ENCODE assay signal across 20 mouse cellular contexts in genomic region chr13:111791596-111791995, GRCm38 (mm10). TPM values are rescaled to one million over a fixed set of nuclear protein-coding genes. Genes with fewer than 3 reads are reported as not detected.
DNase-seq lines count a peak whose midpoint lies in the region; ATAC-seq and TF ChIP-seq lines count a peak whose summit lies in the region.
"Had no signal": no experiment of that assay in that cellular context is flagged by ENCODE, and none has a peak within 500 bp of the region (broad histone marks: within the 10 kb centered on the region; RNA-seq: fewer than 3 reads in every experiment).

No protein-coding gene starts in this region.

- DNase-seq in forebrain, embryonic 10.5 days (ENCODE audit: extremely low spot score, low spot score) = no peak
- no peak for DNase-seq in liver, postnatal 0 days
- DNase-seq in lung, postnatal 0 days (ENCODE audit: low spot score) = no peak
- no peak for DNase-seq in lung, postnatal 10 days
- DNase-seq: adrenal gland, postnatal 10 days; B cell, adult 2 months; cerebellum, adult 11 months; cerebellum, adult 8-10 months; embryo, embryonic 11 days; forebrain, postnatal 0 days; gastrocnemius, postnatal 14 days had no signal

- H3K27me3 ChIP-seq in forebrain, embryonic 10.5 days (ENCODE audit: poor library complexity, severe bottlenecking) = no peaks in the 10 kb centered on the region
- H3K27me3 ChIP-seq in forebrain, embryonic 16.5 days (replicated peaks; ENCODE audit: control insufficient read depth, insufficient read depth, low read length) = no peaks in the 10 kb centered on the region
- H3K27me3 ChIP-seq in liver, postnatal 0 days (ENCODE audit: insufficient read depth, low read length) = no peaks in the 10 kb centered on the region
- H3K27me3 ChIP-seq in liver, embryonic 12.5 days (replicated peaks) = no peaks in the 10 kb centered on the region
- no peaks in the 10 kb centered on the region for H3K27me3 ChIP-seq in lung, postnatal 0 days (replicated peaks; ENCODE audit: insufficient read depth, low read length)
- H3K27me3 ChIP-seq: embryonic facial prominence, embryonic 15.5 days; forebrain, embryonic 12.5 days; heart, embryonic 12.5 days had no signal

- ATAC-seq in forebrain, embryonic 16.5 days = no peak
- no peak for ATAC-seq in liver, postnatal 0 days
- ATAC-seq in liver, embryonic 12.5 days = no peak
- ATAC-seq in lung, postnatal 0 days = no peak
- no peak for ATAC-seq in erythroid progenitor cell, adult 5-6 weeks (replicated peaks; ENCODE audit: low FRiP score, poor library complexity, severe bottlenecking)
- ATAC-seq: CD4-positive, CD25-positive, alpha-beta regulatory T cell, adult 4 months; forebrain, postnatal 0 days had no signal

- H3K36me3 ChIP-seq in forebrain, embryonic 10.5 days (replicated peaks) = no peaks in the 10 kb centered on the region
- no peaks in the 10 kb centered on the region for H3K36me3 ChIP-seq in forebrain, embryonic 16.5 days (ENCODE audit: control insufficient read depth, insufficient read depth)
- H3K36me3 ChIP-seq in liver, postnatal 0 days (replicated peaks; ENCODE audit: insufficient read depth, low read length) = peaks cover 8% of the 10 kb centered on the region
- peaks cover 24% of the 10 kb centered on the region for H3K36me3 ChIP-seq in liver, embryonic 12.5 days
- H3K36me3 ChIP-seq in lung, postnatal 0 days (ENCODE audit: insufficient read depth, low read length) = no peaks in the 10 kb centered on the region
- H3K36me3 ChIP-seq: embryonic facial prominence, embryonic 15.5 days; forebrain, embryonic 12.5 days; heart, embryonic 12.5 days; hindbrain, embryonic 10.5 days had no signal

- H3K27ac ChIP-seq in forebrain, embryonic 10.5 days = 0 out of 2 replicates have a peak overlapping the region, but pooled peaks have one; percentile 26
- H3K27ac ChIP-seq in forebrain, embryonic 16.5 days (ENCODE audit: low read length) = no peak overlapping the region
- H3K27ac ChIP-seq in liver, postnatal 0 days (ENCODE audit: low read depth) = no peak overlapping the region
- no peak overlapping the region for H3K27ac ChIP-seq in liver, embryonic 12.5 days
- H3K27ac ChIP-seq in lung, postnatal 0 days (ENCODE audit: low read length) = peak overlapping the region; percentile 15; the same call in 1 of the 2 replicates
- H3K27ac ChIP-seq: embryonic facial prominence, embryonic 15.5 days; forebrain, embryonic 12.5 days; hindbrain, embryonic 10.5 days had no signal

- H3K9me3 ChIP-seq in forebrain, embryonic 10.5 days = no peaks in the 10 kb centered on the region
- H3K9me3 ChIP-seq in forebrain, embryonic 16.5 days (ENCODE audit: control insufficient read depth, low read length) = no peaks in the 10 kb centered on the region
- H3K9me3 ChIP-seq in liver, postnatal 0 days (ENCODE audit: low read length) = no peaks in the 10 kb centered on the region
- H3K9me3 ChIP-seq in liver, embryonic 12.5 days (replicated peaks) = no peaks in the 10 kb centered on the region
- H3K9me3 ChIP-seq in lung, postnatal 0 days (ENCODE audit: low read length) = no peaks in the 10 kb centered on the region
- H3K9me3 ChIP-seq: embryonic facial prominence, embryonic 15.5 days; forebrain, embryonic 12.5 days; heart, embryonic 12.5 days; hindbrain, embryonic 10.5 days had no signal

- peaks cover 76% of the 10 kb centered on the region for H3K4me1 ChIP-seq in forebrain, embryonic 10.5 days
- peaks cover 27% of the 10 kb centered on the region for H3K4me1 ChIP-seq in forebrain, embryonic 16.5 days (replicated peaks; ENCODE audit: control insufficient read depth, insufficient read depth, low read length)
- peaks cover 62% of the 10 kb centered on the region for H3K4me1 ChIP-seq in liver, postnatal 0 days (ENCODE audit: insufficient read depth)
- H3K4me1 ChIP-seq in liver, embryonic 12.5 days = peaks cover 70% of the 10 kb centered on the region
- peaks cover 41% of the 10 kb centered on the region for H3K4me1 ChIP-seq in lung, postnatal 0 days (ENCODE audit: insufficient read depth, low read depth, low read length)

- no peak overlapping the region for H3K9ac ChIP-seq in forebrain, embryonic 16.5 days (replicated peaks; ENCODE audit: low read depth, low read length)
- H3K9ac ChIP-seq in liver, postnatal 0 days (replicated peaks) = peak overlapping the region; percentile 18; the same call in 1 of the 2 replicates
- no peak overlapping the region for H3K9ac ChIP-seq in liver, embryonic 12.5 days
- no peak overlapping the region for H3K9ac ChIP-seq in lung, postnatal 0 days (replicated peaks; ENCODE audit: low read depth)
- H3K9ac ChIP-seq: embryonic facial prominence, embryonic 15.5 days; forebrain, embryonic 12.5 days; forebrain, postnatal 0 days; heart, embryonic 12.5 days had no signal

- no peak overlapping the region for H3K4me2 ChIP-seq in forebrain, embryonic 16.5 days (ENCODE audit: low read length)
- H3K4me2 ChIP-seq in liver, postnatal 0 days (ENCODE audit: low read depth, low read length) = no peak overlapping the region
- no peak overlapping the region for H3K4me2 ChIP-seq in liver, embryonic 12.5 days
- no peak overlapping the region for H3K4me2 ChIP-seq in lung, postnatal 0 days (replicated peaks; ENCODE audit: low read depth, low read length)
- H3K4me2 ChIP-seq: embryonic facial prominence, embryonic 15.5 days; forebrain, embryonic 12.5 days; heart, embryonic 12.5 days had no signal

- no peak overlapping the region for H3K4me3 ChIP-seq in forebrain, embryonic 10.5 days
- H3K4me3 ChIP-seq in forebrain, embryonic 16.5 days (replicated peaks; ENCODE audit: low read length) = no peak overlapping the region
- H3K4me3 ChIP-seq in liver, postnatal 0 days (ENCODE audit: low read depth, low read length) = no peak overlapping the region
- H3K4me3 ChIP-seq in liver, embryonic 12.5 days = no peak overlapping the region
- no peak overlapping the region for H3K4me3 ChIP-seq in lung, postnatal 0 days (ENCODE audit: low read depth, low read length)
- H3K4me3 ChIP-seq: embryonic facial prominence, embryonic 15.5 days; erythroblast, embryonic 14.5 days; forebrain, embryonic 12.5 days; heart, embryonic 12.5 days; hindbrain, embryonic 10.5 days had no signal

- TF ChIP-seq EP300 in liver, postnatal 0 days (IDR thresholded peaks at IDR 0.05; ENCODE audit: low read depth) = no peak
- no peak for TF ChIP-seq EP300 in lung, postnatal 0 days (IDR thresholded peaks at IDR 0.05)

- no peak for TF ChIP-seq CTCF in liver, postnatal 0 days (IDR thresholded peaks at IDR 0.05; ENCODE audit: low read depth)
- no peak for TF ChIP-seq CTCF in lung, postnatal 0 days (IDR thresholded peaks at IDR 0.05)

- WGBS in forebrain, embryonic 10.5 days = 91% methylated on average over 11 of the region's 11 CpGs
- WGBS in forebrain, embryonic 16.5 days = 83% methylated on average over 11 of the region's 11 CpGs
- whole genome bisulfite sequencing in liver, postnatal 0 days (ENCODE audit: insufficient replicate concordance) = 88% methylated on average over 11 of the region's 11 CpGs
- 88% methylated on average over 11 of the region's 11 CpGs for WGBS in liver, embryonic 12.5 days (ENCODE audit: insufficient replicate concordance)
- 78% methylated on average over 11 of the region's 11 CpGs for WGBS in lung, postnatal 0 days

RNA-seq across cellular contexts. Expression of gene Map3k1, which starts 17.2 kb away (rescaled TPM):
- 13.4 and 13.9 TPM in 2 replicates for polyA plus RNA-seq in forebrain, embryonic 10.5 days (2016; fragmentation: Nextera tagmentation; extraction: Ambion mirVana)
- 10.4 and 10.7 TPM in 2 replicates for polyA plus RNA-seq in forebrain, embryonic 16.5 days (2015; fragmentation: Nextera tagmentation; extraction: Ambion mirVana)
- polyA plus RNA-seq in liver, postnatal 0 days (2015; fragmentation: Nextera tagmentation; extraction: Ambion mirVana) = 10.8 and 11.5 TPM in 2 replicates
- polyA plus RNA-seq in liver, embryonic 12.5 days (2016; fragmentation: Nextera tagmentation; extraction: Ambion mirVana) = 16.8 and 17.0 TPM in 2 replicates
- polyA plus RNA-seq in lung, postnatal 0 days (2015; fragmentation: Nextera tagmentation; extraction: Ambion mirVana) = 16.6 and 18.0 TPM in 2 replicates
- total RNA-seq in erythroid progenitor cell, adult 5-6 weeks (2015; ENCODE audit: low replicate concordance) = 75.0 and 104 TPM in 2 replicates
- 124 and 167 TPM in 2 replicates for total RNA-seq in erythroid progenitor cell, adult 5-6 weeks (2017; ENCODE audit: low replicate concordance)

Comparison
In these comparisons a context has a peak if more than half of its experiments do, and no peak if none do; other contexts are left out.
1. H3K27ac ChIP-seq: peak in forebrain, embryonic 10.5 days (single experiment) and lung, postnatal 0 days (single experiment); none in forebrain, embryonic 16.5 days (single experiment), liver, postnatal 0 days (single experiment) and liver, embryonic 12.5 days (single experiment).